Mouse (Mus musculus) liver, embryonic 13.5 days (tissue): Measurements from ENCODE around the gene 6430531B16Rik. TPM values are rescaled to one million over a fixed set of nuclear protein-coding genes. Genes with fewer than 3 reads are reported as not detected.
A peak's percentile ranks its signal among the peaks of the same experiment; 100 is the strongest.

ENCODE experiments used
- ATAC-seq: fragments of 200-750 bp; cut with Nextera tagmentation; 2 replicates; pipeline ENCODE4 v1.8.0; 2017; ENCODE audit warnings: low read depth, mild to moderate bottlenecking, moderate number of reproducible peaks, moderate library complexity
- DNase-seq: peaks from one replicate; pipeline ENCODE4 v3.0.0; 2022
- H3K27ac ChIP-seq: fragments of 300-500 bp; sonication (generic); 2 replicates; pipeline ENCODE4 v1.5.1; 2015; ENCODE audit warnings: moderate library complexity, mild to moderate bottlenecking, inconsistent platforms
- H3K27me3 ChIP-seq: fragments of 300-500 bp; sonication (generic); 2 replicates; pipeline ENCODE4 v1.6.1; 2015; ENCODE audit warnings: mild to moderate bottlenecking, inconsistent platforms
- H3K36me3 ChIP-seq: fragments of 300-500 bp; sonication (generic); 2 replicates; pipeline ENCODE4 v1.6.1; 2015; ENCODE audit warnings: mild to moderate bottlenecking, inconsistent platforms
- H3K4me1 ChIP-seq: fragments of 300-500 bp; sonication (generic); replicated peaks from 2 replicates; pipeline ENCODE4 v1.6.1; 2015; ENCODE audit warnings: inconsistent platforms
- H3K4me2 ChIP-seq: fragments of 300-500 bp; sonication (generic); 2 replicates; pipeline ENCODE4 v1.6.1; 2015; ENCODE audit warnings: inconsistent platforms, mild to moderate bottlenecking, moderate library complexity
- H3K4me3 ChIP-seq: fragments of 300-500 bp; sonication (generic); replicated peaks from 2 replicates; pipeline ENCODE4 v1.5.1; 2015; ENCODE audit warnings: mild to moderate bottlenecking, inconsistent platforms
- H3K9ac ChIP-seq: fragments of 300-500 bp; sonication (generic); 2 replicates; pipeline ENCODE4 v1.6.1; 2015; ENCODE audit warnings: mild to moderate bottlenecking, inconsistent platforms
- H3K9me3 ChIP-seq: fragments of 300-500 bp; sonication (generic); replicated peaks from 2 replicates; pipeline ENCODE4 v1.6.1; 2016; ENCODE audit warnings: inconsistent platforms
- WGBS: fragments of 180-500 bp; shearing (Covaris S2); methylation state at CpG from one replicate; pipeline ENCODE4 v1.1.7; 2015; ENCODE audit not compliant: insufficient replicate concordance; 5-methylcytosine and 5-hydroxymethylcytosine counted together
- microRNA counts: library from miRNA; unstranded; fragments of <30 nt; microRNA quantifications from one replicate; lab custom pipeline; 2016
- microRNA-seq: library from miRNA; unstranded; fragments of <30 nt; microRNA quantifications from one replicate; pipeline ENCODE4, GENCODE M21; 2016
- polyA plus RNA-seq: library from polyadenylated mRNA; unstranded; fragments of >200 nt; fragmentation: Nextera tagmentation; extraction: Ambion mirVana; gene quantifications from 2 replicates; pipeline ENCODE4 v1.2.1, GENCODE M21; 2015

Gene 6430531B16Rik
- polyA plus RNA-seq, 1 experiment from 2014 or later, result not detected

DNA sequence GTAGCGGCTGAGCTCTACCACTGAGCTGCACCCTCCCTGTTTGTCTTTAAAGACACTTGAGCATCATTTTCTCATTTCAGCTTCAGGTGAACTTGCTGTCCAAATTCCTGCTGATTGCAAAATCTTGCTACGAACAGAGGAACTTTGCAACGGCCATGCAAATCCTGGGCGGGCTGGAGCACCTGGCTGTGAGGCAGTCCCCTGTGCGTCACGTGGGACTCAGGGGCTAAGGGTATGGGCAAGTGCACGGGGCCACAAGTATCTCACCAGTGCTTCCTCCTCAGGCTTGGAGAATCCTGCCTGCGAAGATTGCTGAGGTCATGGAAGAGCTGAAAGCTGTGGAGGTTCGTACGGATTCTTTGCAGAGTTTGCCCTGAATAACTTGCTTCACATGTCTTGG, 41.9 kb downstream of the 6430531B16Rik start:
- Histone ChIP-seq H3K9ac (no peak overlapping the region), H3K27me3 (peaks cover 30% of the 10 kb centered on the region), H3K9me3 (no peaks in the 10 kb centered on the region), H3K4me1 (no peaks in the 10 kb centered on the region), H3K36me3 (no peaks in the 10 kb centered on the region), H3K4me3 (no peak overlapping the region), H3K27ac (no peak overlapping the region), H3K4me2 (no peak overlapping the region)
- 58% methylated on average over 10 of the region's 10 CpGs for WGBS
- DNase-seq, result no peak
- no peak for ATAC-seq

DNA sequence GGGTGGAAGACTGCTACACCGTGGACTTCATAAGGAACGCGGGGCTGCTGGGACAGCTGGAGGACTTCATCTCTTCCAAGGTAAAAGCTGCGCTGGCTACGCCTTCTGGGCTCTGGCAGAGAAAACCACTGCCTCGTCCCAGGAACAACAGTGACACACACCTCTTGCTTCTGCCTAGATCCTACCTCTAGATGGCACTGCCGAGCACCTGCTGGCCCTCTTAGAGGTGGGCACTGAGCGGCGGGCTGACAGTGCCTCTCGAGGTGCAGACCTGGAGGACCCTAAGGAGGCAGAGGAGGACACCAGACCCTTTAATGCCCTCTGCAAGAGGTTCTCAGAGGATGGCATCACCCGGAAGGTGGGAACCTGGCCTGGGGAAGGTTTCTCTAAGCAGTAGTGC, 47.8 kb downstream of the 6430531B16Rik start:
- Histone ChIP-seq H3K9me3 (no peaks in the 10 kb centered on the region), H3K4me1 (no peaks in the 10 kb centered on the region), H3K9ac (no peak overlapping the region), H3K27ac (no peak overlapping the region), H3K4me2 (no peak overlapping the region), H3K4me3 (no peak overlapping the region), H3K36me3 (no peaks in the 10 kb centered on the region), H3K27me3 (no peaks in the 10 kb centered on the region)
- ATAC-seq, result 0 out of 2 replicates have a peak, but pooled peaks have one; percentile 48
- 16% methylated on average over 11 of the region's 11 CpGs for WGBS
- no peak for DNase-seq

MicroRNAs within 50 kb of the gene (microRNA counts, 519-probe panel; counts per million panel counts)
- microRNA mmu-miR-202-3p (lab: Ali Mortazavi, UCI) (114 counts per million), microRNA mmu-miR-202-5p (lab: Ali Mortazavi, UCI) (3,505 counts per million, percentile 23 among the panel's probes with 10 or more counts)

Small RNA genes within 50 kb of the gene (microRNA-seq; reads per million reads assigned to microRNA genes)
- not detected for gene Mir202
- not detected for gene Mir7062
- gene mmu-mir-7686, result not detected

Other genes starting within 250 kb of the 6430531B16Rik start
- not detected in 2 replicates for gene Adgra1, start 144.6 kb downstream of the 6430531B16Rik start, polyA plus RNA-seq
- 0.02 TPM in 1 of 2 replicates, not detected in the other for gene Kndc1, start 84.1 kb downstream of the 6430531B16Rik start, polyA plus RNA-seq
- gene Utf1, start 35.0 kb downstream of the 6430531B16Rik start, polyA plus RNA-seq, result not detected in 2 replicates
- 0.27 and 0.46 TPM in 2 replicates for gene Adam8, start 13.8 kb upstream of the 6430531B16Rik start, polyA plus RNA-seq
- gene Zfp511, start 57.6 kb upstream of the 6430531B16Rik start, polyA plus RNA-seq, result 22.9 and 23.6 TPM in 2 replicates
- gene Tubgcp2, start 57.9 kb upstream of the 6430531B16Rik start, polyA plus RNA-seq, result 28.8 and 31.3 TPM in 2 replicates
- not detected in 2 replicates for gene Msx3, start 70.3 kb upstream of the 6430531B16Rik start, polyA plus RNA-seq
- 0.12 and 0.33 TPM in 2 replicates for gene Caly, start 103.8 kb upstream of the 6430531B16Rik start, polyA plus RNA-seq
- not detected in 2 replicates for gene Prap1, start 114.6 kb upstream of the 6430531B16Rik start, polyA plus RNA-seq
- gene Fuom, start 123.7 kb upstream of the 6430531B16Rik start, polyA plus RNA-seq, result 6.8 and 7.6 TPM in 2 replicates
- 10.5 and 10.9 TPM in 2 replicates for gene Paox, start 137.0 kb upstream of the 6430531B16Rik start, polyA plus RNA-seq
- gene Echs1, start 137.7 kb upstream of the 6430531B16Rik start, polyA plus RNA-seq, result 80.0 and 93.8 TPM in 2 replicates
- gene Mtg1, start 158.8 kb upstream of the 6430531B16Rik start, polyA plus RNA-seq, result 20.3 and 21.1 TPM in 2 replicates
- 0.02 TPM in 1 of 2 replicates, not detected in the other for gene Sprn, start 176.1 kb upstream of the 6430531B16Rik start, polyA plus RNA-seq
- gene Olfr522, start 186.0 kb upstream of the 6430531B16Rik start, polyA plus RNA-seq, result not detected in 2 replicates
- not detected in 2 replicates for gene Olfr523, start 194.5 kb upstream of the 6430531B16Rik start, polyA plus RNA-seq
- not detected in 2 replicates for gene Olfr524, start 227.2 kb upstream of the 6430531B16Rik start, polyA plus RNA-seq
- 0.03 and 0.07 TPM in 2 replicates for gene Cd163l1, start 239.5 kb upstream of the 6430531B16Rik start, polyA plus RNA-seq